In the genomic region with DNA sequence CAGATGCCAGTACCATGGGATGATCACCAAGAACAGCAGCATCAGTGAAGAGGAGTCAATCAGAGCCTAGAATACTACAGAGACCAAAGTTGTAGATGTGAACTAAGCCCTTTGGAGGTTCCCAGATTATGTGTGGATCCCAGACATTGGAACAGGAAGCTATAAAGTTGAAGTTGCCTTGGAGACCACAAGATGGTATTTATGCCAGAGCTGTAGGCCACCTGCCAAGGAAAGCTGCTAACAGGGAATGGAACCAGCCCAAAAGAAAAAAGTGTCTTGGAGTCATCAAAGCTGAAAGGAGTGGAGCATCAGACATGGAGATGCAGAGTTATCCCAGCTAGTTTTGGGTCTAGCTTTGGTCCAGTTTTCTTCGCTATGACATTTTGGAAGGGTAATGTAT, we compare ENCODE assay signal across 17 mouse cellular contexts.
DNase-seq lines count a peak whose midpoint lies in the region; ATAC-seq and TF ChIP-seq lines count a peak whose summit lies in the region.
"Had no signal": no experiment of that assay in that cellular context is flagged by ENCODE, and none has a peak within 500 bp of the region (broad histone marks: within the 10 kb centered on the region; RNA-seq: fewer than 3 reads in every experiment).

No protein-coding gene starts in this region.

- TF ChIP-seq CTCF in brain, embryonic 14.5 days (IDR thresholded peaks at IDR 0.05; ENCODE audit: borderline replicate concordance, extremely low read depth, insufficient read depth, insufficient read length): no peak

- no peak for ATAC-seq in CD4-positive, CD25-positive, alpha-beta regulatory T cell, adult 4 months
- ATAC-seq: intestine, embryonic 16.5 days; liver, postnatal 0 days had no signal

- TF ChIP-seq POLR2A in brain, embryonic 14.5 days (IDR thresholded peaks at IDR 0.05; ENCODE audit: borderline replicate concordance, extremely low read depth, insufficient read depth, insufficient read length, poor library complexity, severe bottlenecking): no peak

- DNase-seq in frontal cortex, adult 2 months (ENCODE audit: extremely low spot score in 1 of 2, low spot score in 1 of 2): peak; percentile 36 to 70
- DNase-seq in frontal cortex, postnatal 25 days (ENCODE audit: low spot score in 2 of 2): no peak
- DNase-seq in brain, embryonic 14.5 days (ENCODE audit: low read depth): peak; percentile 55
- DNase-seq in left cerebral cortex, postnatal 14 days (ENCODE audit: low spot score in 2 of 2): peak; percentile 54 to 77
- DNase-seq in right cerebral cortex, postnatal 14 days: peak; percentile 64
- no peak for DNase-seq in spleen, adult 12 weeks (ENCODE audit: low spot score)
- DNase-seq: adrenal gland, postnatal 10 days; cerebellum, adult 11 months; cerebellum, postnatal 36 days; gastrocnemius, postnatal 36 days; heart, postnatal 4 days; liver, postnatal 0 days; lung, postnatal 10 days; midbrain, embryonic 14.5 days; thymus, postnatal 36 days had no signal

- intact Hi-C loops in left cerebral cortex, postnatal 14 days (cut with DNase I): no loop called here

Comparison
In these comparisons a context has a peak if more than half of its experiments do, and no peak if none do; other contexts are left out.
1. DNase-seq: peak in frontal cortex, adult 2 months (2 of 2), brain, embryonic 14.5 days (single experiment), left cerebral cortex, postnatal 14 days (2 of 2) and right cerebral cortex, postnatal 14 days (single experiment); none in frontal cortex, postnatal 25 days (0 of 2) and spleen, adult 12 weeks (single experiment).